Mouse (Mus musculus) retina, embryonic 14.5 days (tissue): ENCODE data around the gene Bcl2.

ENCODE experiments used
- DNase-seq: peaks from one replicate; pipeline ENCODE4 v3.0.0-alpha.2; 2015; ENCODE audit warnings: low spot score

Gene Bcl2

DNA sequence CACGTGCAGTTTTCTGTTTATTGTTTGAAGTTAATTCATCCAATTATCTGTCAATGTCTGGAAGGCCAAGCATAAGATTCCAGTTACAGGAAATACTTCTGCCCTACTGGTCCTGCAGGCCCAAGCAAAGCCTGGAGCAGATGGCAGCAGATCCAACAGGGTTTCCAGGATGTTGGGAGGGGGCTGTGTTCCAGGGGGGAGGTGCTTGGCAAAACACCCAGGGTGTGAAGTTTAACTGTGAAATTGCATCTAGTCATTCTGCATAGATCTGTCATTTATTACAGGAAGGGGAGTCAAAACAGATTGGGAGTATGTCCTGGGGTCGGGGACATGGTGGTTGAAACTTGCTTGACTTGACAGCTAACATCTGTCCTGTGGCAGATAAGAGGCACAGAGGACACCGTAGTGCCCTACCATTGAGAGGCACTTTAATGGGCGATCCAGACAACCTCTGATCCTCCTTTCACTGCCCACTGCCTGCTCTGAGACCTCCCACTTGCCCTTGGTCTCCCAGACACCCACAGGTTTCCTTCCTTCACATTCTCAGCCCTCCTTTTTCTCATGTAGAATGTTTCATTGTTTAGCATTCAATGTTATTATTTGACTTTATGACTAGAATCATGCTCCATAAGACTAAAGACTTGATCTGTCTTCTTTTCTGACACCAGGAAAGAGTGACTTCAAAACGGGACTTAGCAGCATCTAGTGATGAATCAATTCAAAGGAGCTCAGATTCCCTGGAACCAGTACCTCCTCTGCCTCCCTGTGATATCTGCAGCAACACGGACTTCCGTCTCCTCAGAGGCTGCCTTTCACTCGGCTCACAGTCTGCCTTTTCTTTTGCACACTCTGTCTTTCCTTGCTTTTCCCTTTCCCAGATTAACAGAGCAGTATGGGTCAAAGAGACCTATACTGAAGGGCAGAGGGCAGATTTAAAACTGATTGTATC is 47.7 kb downstream of the Bcl2 start:
- no peak for DNase-seq

GRCm38 (mm10) chr1:106664978-106665377 is 49.1 kb downstream of the Bcl2 start:
- no peak for DNase-seq

GRCm38 (mm10) chr1:106662486-106662885 is 51.6 kb downstream of the Bcl2 start:
- no peak for DNase-seq

DNA sequence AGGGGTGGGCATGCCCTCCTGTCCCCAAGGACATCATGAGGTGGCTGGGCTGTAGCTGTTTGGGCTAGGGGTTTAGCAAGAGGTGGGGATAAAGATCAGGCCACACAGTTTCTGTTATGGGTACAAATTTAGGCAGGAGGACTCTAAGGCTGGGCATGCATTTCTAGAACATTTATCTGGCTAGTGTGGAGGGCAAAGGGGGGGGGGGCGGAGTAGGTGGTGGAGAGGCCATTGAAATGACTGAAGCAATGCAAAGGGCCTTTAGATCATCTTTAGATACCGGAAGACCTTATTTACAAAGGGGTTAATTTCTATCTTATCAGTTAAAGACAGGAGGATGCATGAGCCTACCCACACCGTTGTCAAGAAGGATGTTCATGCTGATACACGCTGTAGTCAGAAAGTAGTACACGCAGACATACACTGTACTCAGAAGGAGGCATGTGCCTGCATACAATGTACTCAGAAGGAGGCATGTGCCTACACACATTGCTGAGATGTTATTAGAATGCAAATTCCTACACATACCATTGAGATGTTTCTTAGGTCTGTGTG is 55.7 kb downstream of the Bcl2 start:
- no peak for DNase-seq

DNA sequence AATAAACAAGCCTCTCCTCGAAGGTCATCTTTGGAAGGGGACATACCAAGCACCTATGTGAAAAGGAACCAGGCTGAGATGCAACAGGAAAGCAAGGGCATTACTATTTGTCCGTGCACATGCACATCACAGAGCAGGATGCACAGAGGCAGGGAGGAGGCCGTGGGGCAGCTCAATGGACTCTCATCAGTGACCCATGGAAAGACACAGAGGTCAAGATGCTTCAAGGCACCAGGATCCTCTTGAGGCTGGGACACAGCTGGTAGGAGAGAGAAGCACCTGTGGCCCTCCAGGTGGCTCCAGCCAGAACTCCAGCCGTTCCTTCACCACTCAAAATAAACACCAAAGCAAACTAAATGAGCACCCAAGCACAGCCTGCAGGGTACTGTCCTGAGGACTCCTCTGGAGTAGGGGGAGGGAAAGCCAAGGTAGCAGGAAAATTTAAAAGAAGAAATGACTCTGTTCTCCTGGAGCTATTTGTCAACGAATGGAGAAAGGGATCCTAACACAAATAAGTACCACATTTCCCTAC is 57.8 kb downstream of the Bcl2 start:
- DNase-seq: no peak

DNA sequence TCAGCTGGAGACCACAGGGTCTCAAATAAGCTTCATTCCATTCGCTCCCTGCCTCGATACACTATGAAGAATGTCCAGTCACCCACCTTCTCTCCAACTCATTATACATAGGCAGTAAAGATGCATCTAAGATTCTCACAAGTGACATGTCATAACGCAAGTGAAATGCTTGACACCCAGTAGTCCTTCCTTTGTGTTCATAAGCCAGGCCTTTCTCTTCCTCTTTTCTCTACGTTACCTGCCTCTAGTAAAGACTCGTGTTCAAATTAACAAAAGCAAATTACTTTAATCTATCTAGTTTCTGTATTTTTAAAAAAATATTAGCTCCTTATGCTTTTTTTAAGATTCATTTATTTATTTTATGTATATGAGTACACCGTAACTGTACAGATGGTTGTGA is 59.8 kb downstream of the Bcl2 start:
- DNase-seq: no peak

- no peak for DNase-seq
Measured at GRCm38 (mm10) chr1:106653441-106653860, 60.6 kb downstream of the Bcl2 start.

GRCm38 (mm10) chr1:106651211-106651610 is 62.9 kb downstream of the Bcl2 start:
- no peak for DNase-seq

GRCm38 (mm10) chr1:106650427-106650826 is 63.6 kb downstream of the Bcl2 start:
- no peak for DNase-seq

DNA sequence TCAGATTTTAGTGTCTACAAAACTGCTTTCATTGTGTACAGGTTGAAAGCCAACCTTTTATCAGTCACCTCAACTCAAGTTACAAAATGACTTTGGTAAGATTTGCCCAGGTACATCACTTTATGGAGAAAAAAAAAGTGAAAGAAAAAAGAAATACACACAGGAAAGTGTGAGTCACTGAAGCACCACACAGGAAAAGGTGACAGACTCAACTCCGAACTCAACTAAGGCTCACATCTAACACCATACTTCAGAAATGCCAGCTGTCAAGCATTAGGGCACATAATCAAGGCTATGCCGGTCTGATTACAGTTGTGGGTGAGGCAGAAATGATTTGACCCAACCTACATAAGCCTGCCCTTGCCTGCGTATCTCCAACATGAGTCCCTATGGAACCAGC is 66.7 kb downstream of the Bcl2 start:
- no peak for DNase-seq

GRCm38 (mm10) chr1:106644566-106644965 is 69.5 kb downstream of the Bcl2 start:
- no peak for DNase-seq

DNA sequence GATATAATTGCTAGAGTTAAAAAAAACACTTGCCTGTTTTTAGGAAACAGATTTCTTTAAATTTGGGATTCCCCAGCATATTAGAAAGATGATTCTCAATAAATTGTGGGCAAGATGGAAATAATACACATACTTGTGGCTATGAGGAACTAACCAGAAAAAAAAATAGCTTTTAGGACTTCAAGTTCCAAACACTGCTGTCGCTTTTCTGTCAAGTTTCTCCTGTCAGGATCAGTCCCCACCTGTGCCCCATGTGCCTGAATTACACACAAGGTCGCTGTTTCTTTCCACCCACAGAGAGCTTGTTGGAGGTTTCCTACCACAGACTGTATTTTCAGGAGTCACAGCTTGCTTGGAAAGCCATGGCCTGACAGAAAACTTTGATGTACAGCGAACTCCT is 70.5 kb downstream of the Bcl2 start:
- DNase-seq: no peak

GRCm38 (mm10) chr1:106640577-106640976 is 73.5 kb downstream of the Bcl2 start:
- DNase-seq: no peak

- DNase-seq: no peak
Measured at GRCm38 (mm10) chr1:106637705-106638104, 76.4 kb downstream of the Bcl2 start.

GRCm38 (mm10) chr1:106636714-106637113 is 77.4 kb downstream of the Bcl2 start:
- DNase-seq: no peak

DNA sequence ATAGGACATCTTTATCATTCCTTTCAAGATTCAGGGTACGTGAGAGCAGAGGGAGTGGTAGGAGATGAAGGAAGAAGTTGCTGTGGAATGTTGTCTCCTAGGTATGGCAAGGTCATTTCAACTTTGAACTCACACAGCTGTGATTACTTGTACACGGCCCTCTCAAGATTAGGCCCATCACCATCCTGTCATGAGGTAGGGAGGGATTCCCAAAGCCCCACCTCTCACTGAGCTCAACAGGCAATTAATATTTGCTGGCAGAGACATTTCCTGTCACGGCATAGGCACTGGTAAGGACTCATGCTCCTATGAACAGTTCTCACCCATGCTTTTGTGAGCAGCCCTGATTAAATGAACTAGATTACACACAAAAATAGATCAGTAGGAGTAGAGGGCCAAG is 80.9 kb downstream of the Bcl2 start:
- no peak for DNase-seq

DNA sequence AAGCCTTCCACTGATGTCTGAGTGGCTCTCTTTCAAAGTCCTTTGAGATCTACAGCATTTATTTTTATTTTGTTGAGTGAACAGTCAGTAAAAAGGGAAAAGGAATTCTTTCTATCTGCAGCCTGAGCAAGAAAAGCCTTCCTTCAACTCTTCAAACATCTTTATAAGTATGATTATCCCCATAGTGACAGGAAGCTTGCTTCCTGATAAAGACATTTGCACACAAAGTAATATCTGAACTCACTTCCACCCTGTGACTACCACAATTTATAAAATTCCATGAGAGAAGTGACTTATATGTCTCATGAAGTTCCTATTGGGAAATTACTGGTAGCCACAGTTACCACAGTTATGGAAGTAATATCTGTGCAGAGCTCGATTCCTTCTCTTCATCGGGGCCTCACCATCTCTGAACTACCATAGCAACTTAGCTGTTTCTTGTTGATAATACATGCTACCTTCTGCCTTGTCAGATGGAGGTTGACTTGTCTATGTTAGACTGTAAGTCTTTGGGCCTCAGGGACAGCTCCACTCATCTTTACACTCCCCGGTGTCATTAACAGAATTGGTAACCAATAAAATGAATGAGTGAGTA is 82.1 kb downstream of the Bcl2 start:
- DNase-seq: no peak

- DNase-seq: no peak
Measured at GRCm38 (mm10) chr1:106630973-106631372, 83.1 kb downstream of the Bcl2 start.

GRCm38 (mm10) chr1:106629931-106630682 is 84.0 kb downstream of the Bcl2 start:
- peak; percentile 68 for DNase-seq

DNA sequence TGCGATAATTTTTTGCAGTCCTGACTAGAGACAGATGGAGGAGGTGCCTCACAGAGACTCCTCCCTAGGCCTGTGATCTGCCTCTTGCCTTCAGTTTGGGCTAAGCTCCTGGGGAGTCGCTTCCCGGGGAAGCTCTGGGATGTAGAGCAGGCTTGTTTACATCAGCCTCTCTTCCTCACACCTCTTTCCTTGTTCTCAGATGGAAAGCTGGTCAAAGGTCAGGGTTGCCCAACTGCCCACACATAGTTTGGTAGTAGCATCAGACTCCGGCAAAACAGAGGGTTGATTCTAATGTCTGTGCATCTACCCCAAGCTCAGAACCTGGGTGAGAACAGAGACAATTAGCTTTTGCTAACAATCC is 84.6 kb downstream of the Bcl2 start:
- DNase-seq: peak; percentile 51

GRCm38 (mm10) chr1:106628718-106629469 is 85.2 kb downstream of the Bcl2 start:
- DNase-seq: peak; percentile 61
